Mouse (Mus musculus) retina, postnatal 7 days (tissue): ENCODE data around the gene Il5ra.
A peak's percentile ranks its signal among the peaks of the same experiment; 100 is the strongest.

Source experiments
- DNase-seq: peaks from one replicate; pipeline ENCODE4 v3.0.0-alpha.2; 2012; ENCODE audit warnings: low read depth, low spot score

The Il5ra gene

DNA sequence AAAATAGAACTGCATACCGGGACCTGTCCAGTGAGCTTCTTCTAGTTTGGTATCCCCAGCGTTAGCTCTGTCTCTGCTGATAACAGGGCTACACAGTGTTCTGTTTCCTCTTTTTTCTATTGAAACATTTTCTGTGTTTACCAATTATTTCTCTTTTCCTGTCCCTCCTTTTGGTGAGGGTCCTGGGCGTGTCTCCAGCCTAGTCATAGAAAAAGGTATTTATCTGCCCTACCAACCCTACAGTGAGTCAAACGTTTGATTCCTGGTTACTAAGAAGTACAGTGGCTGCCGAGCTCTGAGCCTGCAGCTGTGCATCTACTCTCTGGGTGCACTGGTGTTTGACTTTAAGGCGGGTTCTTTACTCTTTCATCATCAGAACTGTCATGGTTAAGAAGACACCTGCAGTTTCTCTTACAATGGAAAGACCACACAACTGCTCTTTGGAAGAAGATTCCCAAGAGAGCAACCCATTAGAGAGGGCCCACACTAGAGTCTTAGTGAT lies at the start of gene Il5ra:
Gene Il5ra, minus strand, starts transcription at position 151 of the 502 bp plus-strand sequence.
- DNase-seq = no peak

GRCm38 (mm10) chr6:106794094-106794814 lies 45.4 kb upstream of the Il5ra start:
- DNase-seq = no peak

DNA sequence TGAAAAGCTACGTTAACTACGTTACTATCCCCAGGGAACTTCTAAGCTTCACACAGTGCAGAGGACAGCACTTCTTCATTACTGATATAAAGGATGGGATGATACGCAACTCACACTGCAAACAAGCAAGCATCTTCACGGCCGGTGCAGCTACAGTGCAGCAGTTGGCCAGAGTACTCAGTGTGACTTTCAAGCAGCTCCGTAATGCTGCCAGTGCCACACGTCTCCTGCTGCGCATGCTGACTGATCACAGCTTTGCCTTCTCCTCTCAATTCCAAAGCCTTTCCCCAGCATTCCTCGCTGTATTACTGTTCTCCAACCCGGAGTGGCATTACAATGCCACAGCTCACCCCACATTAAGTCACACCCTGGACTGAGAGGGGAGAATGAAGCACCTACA lies 44.8 kb upstream of the Il5ra start:
- DNase-seq = no peak

GRCm38 (mm10) chr6:106793088-106793487 lies 44.3 kb upstream of the Il5ra start:
- no peak for DNase-seq

DNA sequence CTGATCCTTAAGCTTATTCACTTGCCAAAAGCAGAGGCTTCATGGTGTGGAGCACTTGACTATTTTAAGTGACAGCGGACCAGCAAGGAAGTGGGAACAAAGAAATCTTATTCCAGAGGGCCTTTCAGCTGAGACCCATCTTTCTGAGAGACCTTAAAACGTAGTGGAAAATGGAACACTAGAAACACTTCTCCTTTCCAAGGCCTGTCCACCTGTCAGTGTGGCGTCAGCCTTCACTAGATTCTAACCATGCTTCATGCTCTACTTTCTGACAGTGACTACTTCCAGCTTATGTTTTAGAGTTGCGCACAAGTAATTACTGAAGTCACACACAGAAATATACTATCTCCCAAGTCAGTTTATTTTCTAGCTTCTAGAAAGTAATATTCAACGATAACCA lies 43.6 kb upstream of the Il5ra start:
- no peak for DNase-seq

DNA sequence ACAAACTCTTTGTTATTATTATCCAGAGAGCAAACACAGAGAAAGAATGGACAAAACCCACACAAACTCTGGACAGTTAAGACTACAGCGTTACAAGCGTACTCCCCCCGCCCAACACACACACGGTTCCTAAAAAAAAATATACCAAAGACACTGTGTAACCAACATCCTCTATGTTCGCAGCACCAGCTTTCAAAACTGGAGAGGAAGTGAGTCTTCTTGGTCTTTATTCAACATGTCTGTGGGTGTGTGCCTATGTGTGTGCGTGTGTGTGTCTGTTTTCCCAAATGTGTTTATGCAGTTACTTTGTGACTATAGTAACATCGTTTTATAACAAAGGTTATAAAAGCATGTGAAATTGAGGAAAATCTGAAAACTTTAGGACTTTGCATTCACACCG lies 42.6 kb upstream of the Il5ra start:
- DNase-seq = no peak

- DNase-seq = no peak
These were observed 38.3 kb upstream of the Il5ra start for GRCm38 (mm10) chr6:106787138-106787537.

DNA sequence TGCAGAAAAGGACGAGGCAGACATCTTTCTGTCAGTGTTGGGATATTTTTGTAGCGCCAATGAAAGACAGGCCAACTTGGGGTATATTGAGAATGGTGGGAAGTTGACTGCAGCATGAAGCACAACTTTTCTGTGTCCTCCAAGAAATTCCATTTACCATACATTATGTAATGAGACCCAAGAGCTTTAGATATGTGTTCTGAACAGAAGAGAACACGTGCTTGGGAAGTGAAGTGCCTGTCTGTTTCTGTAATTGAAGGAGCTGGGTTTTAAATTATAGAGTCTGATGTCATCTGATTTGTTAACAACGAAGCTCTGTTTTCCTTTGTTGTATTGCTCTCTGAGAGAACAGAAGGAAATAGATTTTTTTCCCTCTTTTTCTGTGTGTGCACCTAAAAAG lies 21.2 kb upstream of the Il5ra start:
- no peak for DNase-seq

- no peak for DNase-seq
These were observed 20.5 kb upstream of the Il5ra start for GRCm38 (mm10) chr6:106769290-106769866.

DNA sequence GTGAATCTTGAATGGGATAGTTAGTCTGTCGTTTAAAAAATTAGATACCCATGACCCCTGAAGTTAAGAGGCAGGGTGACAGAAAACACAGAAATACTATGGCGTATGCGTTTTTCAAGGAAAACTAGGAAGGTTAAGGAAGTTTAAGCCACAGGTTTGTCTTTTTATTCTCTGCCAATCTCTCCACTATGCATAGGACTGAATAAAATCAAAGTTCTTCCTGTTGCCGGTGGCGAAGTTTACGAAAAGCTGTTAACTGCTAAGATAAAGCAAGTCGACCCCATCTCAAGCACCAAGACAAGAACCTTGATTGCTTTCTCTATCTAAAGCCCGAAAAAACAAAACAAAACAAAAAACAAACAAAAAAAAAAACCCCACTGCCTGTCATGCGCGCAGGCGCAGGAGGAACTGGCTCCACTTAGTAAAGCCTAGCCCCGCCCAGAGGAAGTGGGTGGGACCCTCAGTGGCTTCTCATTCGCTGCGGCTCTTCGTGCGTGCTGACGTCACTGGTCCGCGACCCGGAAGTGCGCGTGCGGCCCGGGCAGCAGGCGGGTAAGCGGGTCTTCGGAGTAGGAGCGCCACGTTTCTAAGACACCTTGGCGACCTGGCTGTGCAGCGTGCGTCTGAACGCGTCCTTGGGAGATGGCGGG lies 19.9 kb upstream of the Il5ra start, which contains the start of gene Trnt1:
Gene Trnt1, plus strand, starts transcription at position 481 of the 650 bp plus-strand sequence.
- peak; percentile 97 for DNase-seq

DNA sequence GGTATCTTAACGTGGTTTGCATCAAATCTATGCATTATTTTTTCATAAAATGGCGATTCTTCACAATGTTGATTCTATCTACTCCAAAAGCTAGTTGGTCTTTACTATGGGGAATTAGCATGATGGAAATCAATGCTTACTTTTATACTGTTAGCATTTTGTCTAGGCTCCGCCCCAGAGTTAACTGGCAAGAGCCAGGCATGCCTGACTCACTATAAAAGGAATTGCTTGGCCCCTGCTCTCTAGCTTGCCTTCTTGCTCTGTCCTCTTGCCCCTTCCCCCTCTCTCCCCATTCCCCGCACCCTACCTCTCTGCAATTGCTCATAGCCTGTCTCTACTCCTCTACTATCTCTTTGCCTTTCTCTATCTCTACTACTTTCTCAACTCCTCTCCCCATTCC lies 17.9 kb upstream of the Il5ra start:
- no peak for DNase-seq

DNA sequence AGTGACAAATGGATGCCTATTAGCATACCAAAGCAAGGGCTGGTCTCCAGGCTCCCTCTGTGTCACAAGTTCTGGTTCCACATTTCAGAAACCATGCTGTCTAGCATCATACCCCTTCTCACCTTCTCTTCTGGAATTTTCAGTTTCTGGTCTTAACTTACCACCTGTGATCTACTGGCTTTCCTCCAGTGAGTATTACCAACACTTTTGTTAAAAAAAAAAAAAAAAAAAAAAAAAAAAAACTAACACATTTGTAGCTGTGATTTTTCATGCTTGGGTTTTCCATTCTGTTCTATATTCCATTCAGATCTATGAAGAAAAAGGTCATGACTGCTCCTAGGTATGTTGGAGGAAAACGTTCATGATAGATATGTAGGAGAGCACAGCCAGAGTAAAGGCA lies 17.1 kb upstream of the Il5ra start:
- no peak for DNase-seq

DNA sequence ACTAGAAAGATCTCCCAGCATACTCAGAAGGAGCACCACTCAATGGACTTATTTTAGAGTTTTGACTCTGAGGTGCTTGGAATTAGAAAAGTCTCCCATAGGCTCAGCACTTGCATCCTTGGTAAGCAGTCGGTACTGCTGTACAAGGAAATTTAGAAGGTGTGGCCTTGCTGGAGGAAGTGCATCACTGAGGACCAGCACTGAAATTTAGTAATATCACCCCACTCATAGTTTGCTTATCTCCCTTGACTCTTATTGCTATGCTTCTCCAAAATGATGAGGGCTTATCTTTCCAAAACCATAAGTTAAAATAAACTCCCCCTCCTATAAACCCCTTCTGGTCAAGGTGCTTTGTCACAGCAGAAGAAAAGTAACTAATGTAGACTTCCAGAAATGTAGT lies 12.6 kb upstream of the Il5ra start:
- no peak for DNase-seq

- DNase-seq = no peak
These were observed 11.8 kb upstream of the Il5ra start for GRCm38 (mm10) chr6:106760473-106761218.

DNA sequence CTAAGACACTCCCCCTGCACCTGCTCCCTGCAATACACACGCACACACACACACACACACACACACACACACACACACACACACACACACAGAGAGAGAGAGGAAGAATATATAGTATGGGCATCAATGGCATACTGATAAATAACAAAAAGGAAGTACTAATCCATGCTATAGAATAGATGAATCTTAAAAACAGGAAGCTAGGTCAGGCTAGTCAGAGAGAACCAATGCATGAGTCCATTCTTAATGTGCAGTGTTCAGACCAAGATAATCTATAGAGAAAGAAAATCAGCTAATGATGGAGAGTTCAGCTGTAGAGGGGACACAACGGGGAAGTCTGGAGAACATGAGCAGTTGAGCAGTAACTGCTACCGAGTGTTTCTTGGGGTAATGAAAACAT lies 9.5 kb upstream of the Il5ra start:
- no peak for DNase-seq

GRCm38 (mm10) chr6:106750291-106750690 lies 1.5 kb upstream of the Il5ra start:
- no peak for DNase-seq

DNA sequence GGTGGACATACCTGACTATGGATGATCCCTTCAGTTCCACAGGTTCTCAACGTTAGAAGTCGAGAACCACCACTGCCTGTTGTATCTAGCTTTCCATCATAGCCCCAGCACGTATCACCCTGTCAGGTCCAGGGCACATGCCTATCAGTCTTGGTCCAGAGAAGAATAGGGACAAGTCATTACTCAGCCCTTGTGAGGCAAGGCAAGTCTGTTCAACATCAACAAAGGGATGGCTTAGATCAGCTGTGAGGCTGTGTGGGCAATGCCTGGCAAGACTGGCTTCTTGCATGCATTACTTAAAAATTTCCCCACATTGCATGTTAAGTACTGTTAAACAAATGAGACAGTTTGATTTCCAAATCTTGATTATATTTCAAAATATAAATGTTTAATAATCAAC lies 1.0 kb downstream of the Il5ra start:
- no peak for DNase-seq

DNA sequence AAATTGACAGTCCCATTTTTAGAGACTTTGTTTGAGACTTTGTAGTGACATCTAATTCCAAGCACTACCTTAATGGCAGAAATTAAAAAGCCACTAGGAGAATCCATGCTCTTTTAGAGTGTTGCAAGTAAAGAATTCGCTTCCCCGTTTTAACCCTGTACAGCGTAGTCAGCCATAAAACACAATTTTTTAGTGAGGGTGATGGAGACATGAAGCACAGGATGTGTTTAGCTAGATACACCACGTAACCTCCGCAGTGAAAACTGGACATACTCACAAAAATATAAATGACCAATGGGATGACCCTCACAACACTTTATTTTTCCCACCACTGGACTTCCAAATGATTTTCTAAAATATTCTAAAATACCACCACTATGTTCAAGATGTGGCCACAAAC lies 1.6 kb downstream of the Il5ra start:
- DNase-seq = no peak

GRCm38 (mm10) chr6:106745673-106746394 lies 3.0 kb downstream of the Il5ra start:
- DNase-seq = no peak

DNA sequence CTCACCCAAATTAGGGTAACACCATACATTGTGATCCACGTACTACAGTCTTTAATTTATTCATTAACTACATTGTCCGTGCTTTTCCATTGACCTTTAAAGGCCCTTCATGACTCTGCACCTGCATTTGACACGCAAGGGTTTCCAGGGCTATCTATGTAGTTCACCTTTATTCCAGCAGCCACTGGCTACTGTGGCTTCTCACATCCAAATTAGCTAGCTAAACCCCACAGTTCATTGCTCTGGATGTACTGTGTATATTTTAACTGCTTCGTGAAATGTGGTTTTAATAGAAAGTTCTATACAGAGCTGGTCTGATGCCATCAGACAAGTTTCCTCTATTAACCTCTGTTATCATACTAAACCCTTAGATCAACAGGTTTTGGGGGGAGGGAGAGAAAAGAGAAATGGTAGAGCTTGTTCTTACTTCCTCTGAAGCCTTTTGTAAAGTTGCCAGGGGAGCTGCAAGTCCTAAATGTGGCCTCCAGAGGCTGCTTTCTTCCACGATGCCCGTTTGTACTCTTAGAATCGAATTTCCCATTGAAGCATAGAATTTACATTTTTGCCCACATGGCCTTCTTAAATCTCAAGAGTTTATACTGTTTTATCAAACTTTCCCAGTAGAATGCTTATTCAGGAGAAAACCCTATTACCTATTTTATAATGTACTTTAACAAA lies 5.1 kb downstream of the Il5ra start:
- no peak for DNase-seq
